Mouse (Mus musculus): ENCODE measurements around the gene Bckdhb. TPM values are rescaled to one million over a fixed set of nuclear protein-coding genes. Genes with fewer than 3 reads are reported as not detected.
"Not testable (repeated sequence)": the region's sequence is repeated elsewhere in the genome, so short reads cannot be mapped to it uniquely, and the experiment has no call there.

Gene Bckdhb
- total RNA-seq, 2 experiments from 2014 or later = 34.5 to 39.3 TPM

- DNase-seq (ENCODE audit: low spot score in 2 of 2) = no peak
- intact Hi-C loops (cut with DNase I) = no loop called here
Observed at GRCm38 (mm10) chr9:84037224-84037623, 112.3 kb downstream of the Bckdhb start.

DNA sequence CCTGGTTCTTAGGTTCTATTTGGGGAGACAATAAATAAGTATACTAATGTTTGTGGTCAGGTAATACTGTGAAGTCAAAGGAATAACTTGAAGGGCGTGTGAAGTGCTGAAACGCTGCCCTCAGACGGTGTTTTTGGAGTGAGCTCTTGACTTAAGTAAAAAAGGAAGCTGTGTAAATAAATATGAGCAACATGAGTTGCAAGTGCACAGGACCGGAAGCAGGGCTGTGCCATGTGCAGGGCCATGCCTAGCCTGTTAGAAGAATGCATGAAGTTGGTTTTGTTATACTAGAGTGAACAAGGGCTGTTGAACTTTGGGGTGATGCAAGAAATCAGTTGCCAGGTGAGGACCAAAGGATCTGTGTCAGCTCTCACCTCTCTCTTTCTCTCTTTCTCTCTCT is 114.0 kb downstream of the Bckdhb start:
- DNase-seq (ENCODE audit: low spot score in 2 of 2) = no peak
- intact Hi-C loops (cut with DNase I) = no loop called here

DNA sequence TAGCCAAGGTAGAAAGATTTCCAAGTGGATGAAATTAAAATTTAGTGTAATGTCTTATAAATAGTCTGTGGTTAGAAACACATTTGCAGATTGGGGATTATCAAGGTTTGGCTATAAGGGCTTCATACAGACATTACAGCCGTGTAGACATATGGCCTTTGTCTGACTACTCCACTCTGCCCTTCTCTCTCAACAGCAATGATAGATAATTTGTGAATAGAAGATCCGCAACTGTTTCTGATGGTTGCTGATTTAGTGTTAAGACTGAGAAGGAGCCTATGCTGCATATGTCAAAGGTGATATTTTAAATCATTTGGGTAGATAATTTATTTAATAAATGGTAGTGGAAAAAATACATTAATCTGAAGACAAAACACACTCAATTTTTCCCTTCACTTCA is 115.4 kb downstream of the Bckdhb start:
- intact Hi-C loops (cut with DNase I) = no loop called here
- no peak for DNase-seq (ENCODE audit: low spot score in 2 of 2)

- DNase-seq (ENCODE audit: low spot score in 2 of 2) = no peak
- intact Hi-C loops (cut with DNase I) = no loop called here
Observed at GRCm38 (mm10) chr9:84041631-84042277, 116.8 kb downstream of the Bckdhb start.

DNA sequence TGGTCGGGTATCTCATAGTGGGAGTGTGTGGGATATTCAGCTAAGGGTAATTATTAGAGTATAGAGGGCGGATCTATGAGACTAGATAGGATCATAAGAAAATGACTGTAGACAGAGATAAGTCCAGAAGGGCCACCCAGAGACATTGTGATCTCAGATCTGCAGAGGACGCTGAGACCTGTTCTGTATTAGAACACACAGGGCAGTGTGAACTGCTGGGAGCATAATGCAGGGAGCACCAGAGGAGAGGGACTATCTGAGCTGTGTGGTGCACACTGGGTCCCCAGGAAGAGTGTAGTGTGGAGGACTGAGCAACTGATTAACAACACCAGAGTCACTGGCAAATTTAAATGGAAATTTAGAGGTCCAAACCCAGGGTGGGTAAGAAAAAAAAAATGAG is 117.6 kb downstream of the Bckdhb start:
- DNase-seq (ENCODE audit: low spot score in 2 of 2) = no peak
- intact Hi-C loops (cut with DNase I) = no loop called here

DNA sequence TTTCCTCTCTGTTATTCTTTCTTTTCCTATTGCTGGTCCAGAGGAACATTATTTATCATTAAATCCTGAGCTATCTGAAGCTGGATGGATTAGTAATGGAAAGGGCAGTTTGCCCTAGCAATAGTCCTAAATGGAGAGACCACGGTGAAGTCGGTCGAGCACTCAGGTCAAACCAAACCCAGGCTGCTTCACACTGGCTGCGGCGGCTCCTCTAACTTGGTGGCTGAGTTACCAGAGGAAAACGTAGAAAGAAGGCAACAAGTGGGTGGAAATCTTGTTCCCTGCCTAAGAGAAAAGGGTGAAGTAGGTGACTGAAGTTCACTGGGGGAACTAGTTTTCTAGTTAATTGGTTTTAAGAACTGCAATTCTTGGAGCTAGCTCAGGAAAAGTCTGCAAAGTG is 119.2 kb downstream of the Bckdhb start:
- intact Hi-C loops (cut with DNase I) = no loop called here
- DNase-seq (ENCODE audit: low spot score in 2 of 2) = no peak

DNA sequence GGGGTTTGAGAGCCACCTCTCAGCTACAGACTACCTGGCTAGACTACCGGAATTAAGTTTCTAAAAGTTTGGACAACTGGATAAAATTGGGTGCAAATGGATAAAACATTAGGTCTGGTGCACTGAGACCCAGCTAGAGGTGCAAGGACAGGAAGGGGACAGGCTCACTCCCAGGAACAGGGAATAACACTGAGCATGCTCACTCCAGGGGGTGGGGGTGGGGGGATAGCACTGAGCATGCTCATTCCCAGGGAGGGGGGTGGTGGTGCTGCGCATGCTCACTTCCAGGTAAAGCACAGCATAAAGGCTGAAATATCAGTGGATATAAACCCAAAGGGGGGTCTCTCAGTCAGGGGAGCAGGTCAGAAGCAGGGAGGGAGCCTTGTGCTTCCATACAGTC is 120.7 kb downstream of the Bckdhb start:
- no peak for DNase-seq (ENCODE audit: low spot score in 2 of 2)
- intact Hi-C loops (cut with DNase I) = no loop called here

DNA sequence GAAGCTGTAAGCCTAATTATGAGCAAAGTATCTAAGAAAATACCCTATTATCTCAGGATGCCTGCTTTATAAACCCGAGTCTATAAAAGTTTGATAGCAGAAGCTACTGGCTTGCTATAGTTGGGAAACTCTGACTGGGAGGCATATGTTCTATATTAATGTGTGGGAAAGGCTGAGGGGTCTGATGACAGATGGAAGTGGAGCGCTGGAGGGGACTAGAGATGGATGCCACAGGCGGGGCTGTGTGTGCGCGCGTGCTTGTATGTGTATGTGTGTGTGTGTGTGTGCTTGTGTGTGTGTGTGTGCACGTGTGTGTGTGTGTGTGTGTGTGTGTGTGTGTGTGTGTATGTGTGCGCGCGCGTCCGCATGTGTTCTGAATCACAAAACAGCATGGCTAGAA is 121.4 kb downstream of the Bckdhb start:
- no peak for DNase-seq (ENCODE audit: low spot score in 2 of 2)
- intact Hi-C loops (cut with DNase I) = no loop called here

DNA sequence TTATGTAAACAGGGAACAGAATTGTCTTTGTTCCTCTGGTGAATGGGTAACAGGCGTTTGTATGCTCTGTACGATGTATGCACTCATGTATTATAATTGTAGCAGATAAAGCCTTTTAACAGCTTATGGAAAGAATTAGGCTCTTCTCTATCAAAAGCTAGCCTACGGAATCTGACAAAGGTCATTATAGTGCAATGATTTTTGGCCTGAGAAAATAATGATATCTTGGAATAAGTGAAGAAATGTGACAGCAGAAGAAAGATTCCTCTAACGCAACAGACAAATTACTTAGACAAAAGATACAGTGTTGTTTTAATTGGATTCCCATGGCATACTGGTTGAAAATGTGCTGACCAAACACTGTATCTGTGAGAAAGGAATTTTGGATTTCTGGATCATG is 122.0 kb downstream of the Bckdhb start:
- DNase-seq (ENCODE audit: low spot score in 2 of 2) = no peak
- intact Hi-C loops (cut with DNase I) = no loop called here

GRCm38 (mm10) chr9:84047436-84047835 is 122.5 kb downstream of the Bckdhb start:
- intact Hi-C loops (cut with DNase I) = no loop called here

DNA sequence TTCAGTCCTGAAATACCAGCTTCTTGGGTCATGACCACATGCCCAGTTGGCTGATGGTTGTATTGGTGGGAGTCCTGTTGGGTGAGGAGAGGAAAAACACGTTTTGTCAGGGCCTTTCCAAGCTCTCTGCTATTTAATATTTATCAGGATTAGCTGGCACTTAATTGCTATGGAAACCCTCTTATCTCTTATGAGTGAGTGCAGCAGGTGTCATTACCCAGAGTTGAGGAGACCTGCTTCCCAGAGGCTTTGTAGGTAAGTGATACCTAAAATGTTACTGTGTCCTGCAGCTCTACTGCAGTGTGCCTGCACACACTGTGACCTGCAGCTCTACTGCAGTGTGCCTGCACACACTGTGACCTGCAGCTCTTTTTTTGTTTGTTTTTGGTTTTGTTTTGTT is 124.2 kb downstream of the Bckdhb start:
- intact Hi-C loops (cut with DNase I) = no loop called here
- DNase-seq (ENCODE audit: low spot score in 2 of 2) = no peak

More at GRCm38 (mm10) chr9:84047436-84047835, 122.5 kb downstream of the Bckdhb start:
- DNase-seq (ENCODE audit: low spot score in 2 of 2) = no peak

GRCm38 (mm10) chr9:84050867-84051635 is 126.1 kb downstream of the Bckdhb start:
- intact Hi-C loops (cut with DNase I) = no loop called here
- no peak for DNase-seq (ENCODE audit: low spot score in 2 of 2)

- no peak for DNase-seq (ENCODE audit: low spot score in 2 of 2)
- intact Hi-C loops (cut with DNase I) = no loop called here
Observed at GRCm38 (mm10) chr9:84055125-84055807, 130.3 kb downstream of the Bckdhb start.

DNA sequence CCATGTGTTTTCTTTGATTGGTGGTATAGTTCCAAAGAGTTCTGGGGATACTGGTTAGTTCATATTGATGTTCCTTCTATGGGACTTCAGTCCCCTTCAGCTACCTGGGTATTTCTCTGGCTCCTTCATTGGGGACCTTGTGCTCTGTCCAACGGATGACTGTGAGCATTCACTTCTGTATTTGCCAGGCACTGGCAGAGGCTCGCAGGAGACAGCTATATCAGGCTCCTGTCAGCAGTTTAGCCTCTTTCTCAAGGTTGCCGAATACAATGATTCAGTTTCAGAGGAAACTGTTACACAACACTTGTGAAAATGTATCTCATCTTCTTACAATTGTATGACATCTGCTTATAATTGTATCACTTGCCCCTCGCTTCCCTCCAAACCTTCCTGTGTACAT is 135.8 kb downstream of the Bckdhb start:
- intact Hi-C loops (cut with DNase I); DNase-seq (ENCODE audit: low spot score in 2 of 2): not testable (repeated sequence)

DNA sequence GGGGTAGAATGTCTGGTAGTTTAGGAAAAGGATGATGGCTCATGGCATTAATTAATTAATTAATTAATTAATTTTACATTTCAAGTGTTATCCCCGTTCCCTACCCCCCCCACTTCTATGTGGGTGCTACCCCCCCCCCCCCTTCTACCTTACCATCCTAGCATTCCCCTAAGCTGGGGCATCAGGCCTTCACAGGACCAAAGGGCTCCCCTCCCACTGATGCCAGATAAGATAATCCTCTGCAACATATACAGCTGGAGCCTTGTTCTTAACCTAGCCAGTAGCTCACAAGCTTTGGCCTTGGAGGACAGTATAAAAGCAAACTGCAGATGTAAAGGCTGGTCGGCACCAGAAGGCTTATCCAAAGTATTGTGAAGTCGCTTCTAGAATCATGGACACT is 138.7 kb downstream of the Bckdhb start:
- intact Hi-C loops (cut with DNase I) = no loop called here
- DNase-seq (ENCODE audit: low spot score in 2 of 2) = no peak

DNA sequence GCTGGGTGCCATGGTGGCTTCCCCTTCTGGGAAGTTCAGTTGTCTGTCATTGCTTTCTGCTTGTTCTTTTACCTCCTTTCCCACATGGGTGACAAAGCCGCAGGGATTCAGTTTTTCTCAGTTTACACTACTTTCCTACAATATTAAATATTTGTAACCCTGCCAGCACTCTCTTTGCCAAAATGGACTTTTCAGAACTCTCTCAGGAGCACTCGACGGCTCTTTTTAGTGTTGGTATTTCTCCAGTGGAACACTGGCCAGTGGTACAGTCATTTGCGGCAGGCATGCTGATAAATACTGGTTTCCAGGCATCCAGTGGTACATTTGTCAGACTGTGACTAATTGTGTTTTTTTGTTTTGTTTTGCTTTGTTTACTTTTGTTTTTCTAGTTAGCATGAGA is 139.2 kb downstream of the Bckdhb start:
- DNase-seq (ENCODE audit: low spot score in 2 of 2) = no peak
- intact Hi-C loops (cut with DNase I) = no loop called here

GRCm38 (mm10) chr9:84070247-84070646 is 145.3 kb downstream of the Bckdhb start:
- no peak for DNase-seq (ENCODE audit: low spot score in 2 of 2)
- intact Hi-C loops (cut with DNase I) = no loop called here

DNA sequence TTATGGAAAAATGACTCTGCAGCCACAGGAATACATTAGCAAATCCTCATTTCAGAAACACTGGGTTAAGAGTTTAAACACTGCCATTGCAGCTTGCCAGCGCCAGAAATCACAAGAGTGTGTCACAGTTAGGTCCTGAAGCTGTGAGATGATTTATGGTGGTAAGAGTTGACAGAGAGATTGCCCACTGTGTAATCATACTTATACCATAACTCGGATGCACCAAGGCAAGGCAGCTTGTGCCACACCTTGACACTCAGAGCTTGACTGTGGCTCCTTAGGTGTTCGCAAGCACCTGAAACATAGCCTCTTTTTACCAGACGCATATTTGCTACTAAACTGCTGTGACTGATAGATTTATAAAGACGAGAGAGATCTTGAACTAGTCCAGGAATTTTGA is 145.8 kb downstream of the Bckdhb start:
- intact Hi-C loops (cut with DNase I) = no loop called here
- no peak for DNase-seq (ENCODE audit: low spot score in 2 of 2)

DNA sequence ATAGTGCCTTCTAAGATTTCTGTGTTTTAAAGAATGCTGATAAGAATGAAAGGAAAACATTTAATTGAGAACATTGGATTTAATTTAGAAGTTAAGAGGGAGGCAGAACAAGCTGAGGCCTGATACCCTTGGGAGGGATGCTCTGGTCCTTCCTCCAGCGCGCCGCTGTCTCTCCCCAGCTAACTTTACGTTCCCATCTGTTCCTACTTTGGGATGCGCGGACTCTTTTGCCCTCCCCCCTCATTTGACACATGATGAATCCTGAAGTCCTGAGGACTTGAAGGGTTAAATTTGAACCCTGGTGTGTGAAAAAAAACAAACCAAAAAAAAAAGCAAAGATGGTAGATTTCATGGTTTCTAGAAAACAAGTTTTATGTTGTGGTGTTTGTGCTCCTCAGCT is 147.6 kb downstream of the Bckdhb start:
- DNase-seq (ENCODE audit: low spot score in 2 of 2) = no peak
- intact Hi-C loops (cut with DNase I) = no loop called here

DNA sequence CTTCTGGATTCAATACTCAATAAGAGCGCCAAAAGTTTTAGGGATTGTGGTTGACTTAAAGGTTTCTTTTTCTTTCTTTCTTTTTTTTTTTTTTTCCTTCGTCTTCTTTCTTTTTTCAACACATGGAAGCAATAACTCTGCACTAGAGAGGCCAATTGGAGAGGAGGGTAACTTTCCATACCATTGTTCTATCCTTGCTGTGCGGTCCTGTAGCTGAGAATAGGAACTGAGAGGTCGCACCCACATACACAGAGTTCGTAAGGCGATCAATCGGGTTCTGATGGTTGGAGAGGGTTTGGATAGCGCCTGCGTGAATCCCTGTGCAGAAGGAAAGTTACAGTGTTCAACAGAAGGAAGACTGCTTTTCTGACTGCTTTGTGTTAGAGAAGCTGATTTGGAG is 148.3 kb downstream of the Bckdhb start:
- intact Hi-C loops (cut with DNase I) = no loop called here

DNA sequence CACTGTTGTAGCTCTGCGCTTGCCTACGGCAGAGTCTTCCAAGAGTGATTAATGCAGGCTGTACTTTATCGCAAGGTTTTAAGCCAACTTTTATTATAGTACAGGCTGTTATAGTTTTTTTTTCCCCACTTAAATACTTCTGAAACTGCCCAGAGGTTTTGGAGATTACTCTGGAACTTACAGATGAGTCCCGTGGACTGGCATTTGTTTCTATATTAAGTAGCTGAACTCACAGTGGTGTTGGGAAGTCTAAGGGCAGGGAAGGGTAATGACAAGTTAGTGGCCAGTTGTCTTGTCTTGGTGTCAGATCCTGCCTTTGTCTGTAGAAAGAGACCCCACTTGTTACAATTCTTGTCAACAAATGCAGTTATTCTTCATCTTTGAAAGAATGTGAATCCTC is 158.6 kb downstream of the Bckdhb start:
- no peak for DNase-seq (ENCODE audit: low spot score in 2 of 2)
- intact Hi-C loops (cut with DNase I) = no loop called here

More for the DNA sequence above, 148.3 kb downstream of the Bckdhb start:
- DNase-seq (ENCODE audit: low spot score in 2 of 2) = no peak

All from left cerebral cortex, postnatal 36 days (tissue).